Mouse (Mus musculus) cortical plate, adult 2 months (tissue): ENCODE results near the gene H2afz.

Experiments used
- CTCF ChIP-seq: fragments of 200-500 bp; IDR thresholded peaks from 2 replicates; pipeline ENCODE4 v1.5.1; 2011; ENCODE audit warnings: mild to moderate bottlenecking, control low read depth, low read length; ENCODE audit not compliant: insufficient read depth; ENCODE audit errors: extremely low read depth
- POLR2A ChIP-seq: fragments of 200-500 bp; IDR thresholded peaks from 2 replicates; pipeline ENCODE4 v1.6.1; 2011; ENCODE audit warnings: mild to moderate bottlenecking, low read length, control low read depth; ENCODE audit not compliant: insufficient read depth; ENCODE audit errors: extremely low read depth

GRCm38 (mm10) chr3:137896386-137896785 lies 32.1 kb downstream of the H2afz start:
- TF ChIP-seq CTCF (no peak), POLR2A (no peak)
